Mouse (Mus musculus) neutrophil, adult 5-6 weeks (primary cell): ENCODE results near the gene Olfr126. TPM values are rescaled to one million over a fixed set of nuclear protein-coding genes. Genes with fewer than 3 reads are reported as not detected.

Source experiments
- ATAC-seq: fragments of 151-379, 151-347 bp; 2 replicates; pipeline ENCODE4 v1.8.0; 2017; ENCODE audit warnings: mild to moderate bottlenecking, moderate TSS enrichment; ENCODE audit not compliant: insufficient number of reproducible peaks, poor library complexity, low FRiP score, severe bottlenecking; ENCODE audit errors: extremely low read depth
- total RNA-seq: library from RNA; stranded (forward); fragments of 200-1000 nt; gene quantifications from 2 replicates; pipeline ENCODE4 v1.2.3, GENCODE M21; 2017

The Olfr126 gene
- not detected in 2 replicates for total RNA-seq

- ATAC-seq = no peak
Measured at GRCm38 (mm10) chr17:37847183-37847582, at the start of gene Olfr126. Olfr126 (plus strand) TSS chr17:37847483.

- ATAC-seq = no peak
Measured at GRCm38 (mm10) chr17:37799588-37799987, 47.7 kb upstream of the Olfr126 start, which contains the start of gene Olfr124. Olfr124 (plus strand) TSS chr17:37799888.

GRCm38 (mm10) chr17:37832649-37833048 is 14.6 kb upstream of the Olfr126 start, which contains the start of gene Olfr125:
Olfr125 (plus strand) TSS chr17:37832949.
- ATAC-seq = no peak

GRCm38 (mm10) chr17:37863901-37864300 is 16.6 kb downstream of the Olfr126 start:
- ATAC-seq = no peak

GRCm38 (mm10) chr17:37869676-37870205 is 22.5 kb downstream of the Olfr126 start:
- ATAC-seq = no peak

- no peak for ATAC-seq
Measured at GRCm38 (mm10) chr17:37873830-37874229, 26.5 kb downstream of the Olfr126 start.

GRCm38 (mm10) chr17:37900137-37900536 is 52.9 kb downstream of the Olfr126 start, which contains the start of gene Olfr127:
Olfr127 (plus strand) TSS chr17:37900437.
- no peak for ATAC-seq

Other genes starting within 250 kb of the Olfr126 start
- gene Olfr115, start 220.4 kb upstream of the Olfr126 start, total RNA-seq = not detected in 2 replicates
- not detected in 2 replicates for gene Olfr116, start 220.3 kb upstream of the Olfr126 start, total RNA-seq
- gene Olfr117, start 183.7 kb upstream of the Olfr126 start, total RNA-seq = not detected in 2 replicates
- not detected in 2 replicates for gene Olfr118, start 180.5 kb upstream of the Olfr126 start, total RNA-seq
- gene Olfr119, start 150.9 kb upstream of the Olfr126 start, total RNA-seq = not detected in 2 replicates
- not detected in 2 replicates for gene Olfr120, start 125.7 kb upstream of the Olfr126 start, total RNA-seq
- 0.35 TPM in 1 of 2 replicates, not detected in the other for gene Olfr121, start 98.6 kb upstream of the Olfr126 start, total RNA-seq
- not detected in 2 replicates for gene Olfr122, start 78.9 kb upstream of the Olfr126 start, total RNA-seq
- gene Olfr123, start 54.0 kb upstream of the Olfr126 start, total RNA-seq = not detected in 2 replicates
- not detected in 2 replicates for gene Olfr124, start 47.6 kb upstream of the Olfr126 start, total RNA-seq
- gene Olfr125, start 14.5 kb upstream of the Olfr126 start, total RNA-seq = not detected in 2 replicates
- 0.12 TPM in 1 of 2 replicates, not detected in the other for gene Olfr127, start 53.0 kb downstream of the Olfr126 start, total RNA-seq
- not detected in 2 replicates for gene Olfr128, start 73.1 kb downstream of the Olfr126 start, total RNA-seq
- not detected in 2 replicates for gene Olfr761, start 105.6 kb downstream of the Olfr126 start, total RNA-seq
- 0.12 TPM in 1 of 2 replicates, not detected in the other for gene Olfr129, start 212.6 kb downstream of the Olfr126 start, total RNA-seq
- not detected in 2 replicates for gene Olfr130, start 216.4 kb downstream of the Olfr126 start, total RNA-seq
- gene Olfr131, start 241.2 kb downstream of the Olfr126 start, total RNA-seq = not detected in 2 replicates